Mouse (Mus musculus): ENCODE data around the gene Gpr162.

- TF ChIP-seq POLR2A (IDR thresholded peaks at IDR 0.05; ENCODE audit: extremely low read depth, insufficient read depth, low read length) (no peak), CTCF (IDR thresholded peaks at IDR 0.05; ENCODE audit: extremely low read depth, insufficient read depth, low read length) (no peak)
These were observed 37.2 kb upstream of the Gpr162 start for GRCm38 (mm10) chr6:124900801-124901480.

Measured in cortical plate, adult 2 months (tissue).